Mouse (Mus musculus) CH12.LX (cell line): ENCODE results near the gene Syncrip. TPM values are rescaled to one million over a fixed set of nuclear protein-coding genes. Genes with fewer than 3 reads are reported as not detected.
"Not testable (repeated sequence)": the region's sequence is repeated elsewhere in the genome, so short reads cannot be mapped to it uniquely, and the experiment has no call there.

Experiments used
- DNase-seq: peaks from one replicate; pipeline ENCODE4 v3.0.0-alpha.2; 2013; ENCODE audit errors: extremely low read depth
- H3K27ac ChIP-seq: 2 replicates; pipeline ENCODE4 v1.5.1; 2012; ENCODE audit warnings: low read depth, mild to moderate bottlenecking, control low read depth, moderate library complexity; ENCODE audit not compliant: insufficient read depth
- H3K27me3 ChIP-seq: replicated peaks from 2 replicates; pipeline ENCODE3; 2012; ENCODE audit warnings: inconsistent platforms
- H3K36me3 ChIP-seq, 2 experiments: replicated peaks in 1 of 2; 2 replicates each; pipeline versions ENCODE3 to v1.6.1; 2012; ENCODE audit warnings: inconsistent platforms in 1 of 2, low read length in 1 of 2, mild to moderate bottlenecking in 1 of 2, mixed read lengths in 1 of 2, moderate library complexity in 1 of 2; ENCODE audit not compliant: control insufficient read depth in 1 of 2, insufficient read depth in 1 of 2
- H3K4me1 ChIP-seq, 2 experiments: 2 replicates each; pipeline ENCODE4 v1.6.1; 2012; ENCODE audit warnings: inconsistent platforms in 1 of 2, moderate library complexity in 1 of 2; ENCODE audit not compliant: insufficient read depth in 2 of 2, control insufficient read depth in 1 of 2
- H3K4me2 ChIP-seq: 2 replicates; pipeline ENCODE4 v1.6.1; 2012; ENCODE audit warnings: low read depth, mild to moderate bottlenecking, control low read depth; ENCODE audit not compliant: poor library complexity, insufficient read depth, severe bottlenecking
- H3K4me3 ChIP-seq, 3 experiments: fragments of 150-350 bp in 1 of 3; sonication (generic) in 1 of 3; replicated peaks in 1 of 3; 2 replicates each; pipeline versions ENCODE3 to v1.5.1; 2011 to 2012; ENCODE audit warnings: low read depth in 2 of 3, low read length in 2 of 3, mild to moderate bottlenecking in 2 of 3, moderate library complexity in 2 of 3, control low read depth in 1 of 3, improper control_type of control experiment in 1 of 3, inconsistent platforms in 1 of 3, mixed read lengths in 1 of 3; ENCODE audit not compliant: poor library complexity in 1 of 3
- H3K79me2 ChIP-seq: replicated peaks from 2 replicates; pipeline ENCODE4 v1.6.1; 2012; ENCODE audit warnings: mild to moderate bottlenecking, moderate library complexity; ENCODE audit not compliant: control insufficient read depth, poor library complexity, insufficient read depth, severe bottlenecking; ENCODE audit errors: extremely low read depth
- H3K9ac ChIP-seq: 2 replicates; pipeline ENCODE4 v1.6.1; 2012; ENCODE audit warnings: low read depth, mild to moderate bottlenecking, control low read depth, moderate library complexity; ENCODE audit not compliant: insufficient read depth
- H3K9me3 ChIP-seq: replicated peaks from 2 replicates; pipeline ENCODE3; 2012; ENCODE audit warnings: low read length, inconsistent platforms, mixed read lengths
- ELF1 ChIP-seq: IDR thresholded peaks from 2 replicates; pipeline ENCODE4 v1.6.1; 2014; ENCODE audit warnings: low read depth, mild to moderate bottlenecking, inconsistent platforms, low read length, improper control_type of control experiment
- HCFC1 ChIP-seq: IDR thresholded peaks from 2 replicates; pipeline ENCODE4 v1.6.1; 2012; ENCODE audit warnings: low read depth, mild to moderate bottlenecking, inconsistent platforms, low read length, improper control_type of control experiment
- IRF4 ChIP-seq: IDR thresholded peaks from 2 replicates; pipeline ENCODE4 v1.6.1; 2014; ENCODE audit warnings: low read depth, mild to moderate bottlenecking, inconsistent platforms, low read length, improper control_type of control experiment
- MAZ ChIP-seq: IDR thresholded peaks from 2 replicates; pipeline ENCODE4 v1.6.1; 2012; ENCODE audit warnings: low read depth, mild to moderate bottlenecking, inconsistent platforms, low read length, improper control_type of control experiment, moderate library complexity
- NELFE ChIP-seq: IDR thresholded peaks from 2 replicates; pipeline ENCODE4 v1.6.1; 2011; ENCODE audit warnings: low read depth, low read length, improper control_type of control experiment
- POLR2A ChIP-seq: IDR thresholded peaks from 2 replicates; pipeline ENCODE4 v1.6.1; 2011; ENCODE audit warnings: low read depth, mild to moderate bottlenecking, improper control_type of control experiment, low read length
- POLR2AphosphoS2 ChIP-seq: IDR thresholded peaks from 2 replicates; pipeline ENCODE4 v1.6.1; 2011; ENCODE audit warnings: low read depth, low read length, improper control_type of control experiment
- SIN3A ChIP-seq: IDR thresholded peaks from 2 replicates; pipeline ENCODE4 v1.6.1; 2012; ENCODE audit warnings: low read length, improper control_type of control experiment, inconsistent platforms
- TCF12 ChIP-seq: IDR thresholded peaks from 2 replicates; pipeline ENCODE4 v1.6.1; 2014; ENCODE audit warnings: low read depth, mild to moderate bottlenecking, inconsistent platforms, low read length, improper control_type of control experiment
- ZMIZ1 ChIP-seq: IDR thresholded peaks from 2 replicates; pipeline ENCODE4 v1.6.1; 2012; ENCODE audit warnings: low read depth, mild to moderate bottlenecking, inconsistent platforms, low read length, improper control_type of control experiment
- ZNF384 ChIP-seq: IDR thresholded peaks from 2 replicates; pipeline ENCODE4 v1.6.1; 2012; ENCODE audit warnings: low read depth, low read length, improper control_type of control experiment, inconsistent platforms
- dilution Hi-C: fragments of 300-500 bp; cut with MboI; formaldehyde crosslinking; loops from 2 replicates; pipeline ENCODE4 v1.14.3; 2020; ENCODE audit warnings: low sequenced_read_pairs; ENCODE audit not compliant: extremely low pct_unique_long_range_greater_than_20kb, extremely low pct_ligation_motif_present
- in situ Hi-C: fragments of 300-500 bp; cut with MboI; formaldehyde crosslinking; loops from 3 replicates; pipeline ENCODE4 v1.14.3; 2019; ENCODE audit warnings: low sequenced_read_pairs, low pct_ligation_motif_present, low pct_unique_long_range_greater_than_20kb, mixed read lengths
- polyA plus RNA-seq: library from polyadenylated mRNA; unstranded; fragments of >175 nt; gene quantifications from 2 replicates; pipeline ENCODE4 v1.2.1, GENCODE M21; 2012; ENCODE audit warnings: low read depth; ENCODE audit not compliant: insufficient read length
- total RNA-seq, 2 experiments: library from RNA; depleted of rRNA; stranded (reverse); fragments of 300-350 nt in 1 of 2; fragments of >200 nt in 1 of 2; gene quantifications; 2 replicates each; pipeline ENCODE4 v1.2.3; 2012 to 2014

Syncrip gene
- total RNA-seq (2012; rRNA removed) (102 and 141 TPM in 2 replicates), total RNA-seq (2014; rRNA removed) (227 and 267 TPM in 2 replicates), polyA plus RNA-seq (213 and 267 TPM in 2 replicates)

- Histone ChIP-seq H3K79me2 (peaks cover 37% of the 10 kb centered on the region), H3K27me3 (peaks cover 11% of the 10 kb centered on the region), H3K4me3 (peak within 1 kb of the TSS; percentile 69 to 98 (median 97)), H3K4me1 (peaks cover 0 to 22% of the 10 kb centered on the region in 2 experiments; a peak in 2 of 4 replicates), H3K9ac (peak within 1 kb of the TSS; percentile 99), H3K36me3 (peaks cover 4 to 20% of the 10 kb centered on the region in 2 experiments), H3K27ac (peak within 1 kb of the TSS; percentile 95), H3K4me2 (peak within 1 kb of the TSS; percentile 30)
- TF ChIP-seq POLR2A (peak; percentile 80), POLR2AphosphoS2 (peak; percentile 70; the same call in 1 of the 2 replicates), TCF12 (peak; percentile 24; the same call in 1 of the 2 replicates), NELFE (peak; percentile 76; the same call in 1 of the 2 replicates), SIN3A (0 out of 2 replicates have a peak, but pooled peaks have one; percentile 31), ZMIZ1 (0 out of 2 replicates have a peak, but pooled peaks have one; percentile 43), MAZ (peak; percentile 89; the same call in 1 of the 2 replicates), HCFC1 (peak; percentile 35; the same call in 1 of the 2 replicates), ELF1 (peak; percentile 35; the same call in 1 of the 2 replicates), IRF4 (peak; percentile 19; the same call in 1 of the 2 replicates)
- peak; percentile 88 for DNase-seq
- H3K9me3 ChIP-seq, dilution Hi-C loops: not testable (repeated sequence)
- in situ Hi-C loops: loop anchor here (5.0 kb wide), 1 partner anchor 40 kb away; no protein-coding TSS in a partner anchor
These were observed at the start of gene Syncrip for GRCm38 (mm10) chr9:88482230-88482828. Gene Syncrip (minus strand): TSS chr9:88482574.

GRCm38 (mm10) chr9:88529979-88530580, 47.7 kb upstream of the Syncrip start:
- Histone ChIP-seq H3K4me2 (no peak overlapping the region), H3K27me3 (peaks cover 2% of the 10 kb centered on the region), H3K4me1 (no peaks in the 10 kb centered on the region), H3K79me2 (no peaks in the 10 kb centered on the region), H3K9me3 (no peaks in the 10 kb centered on the region), H3K36me3 (no peaks in the 10 kb centered on the region)
- TF ChIP-seq IRF4: no peak
- TF ChIP-seq ZNF384: peak; percentile 40; the same call in 1 of the 2 replicates
- TF ChIP-seq, all 38 proteins: peak for 1
- DNase-seq: no peak
- Histone ChIP-seq H3K4me3 (no peak overlapping the region), H3K27ac (no peak overlapping the region), H3K9ac (no peak overlapping the region)
- in situ Hi-C loops (no loop called here), dilution Hi-C loops (no loop called here)
